Mouse (Mus musculus) heart, embryonic 16.5 days (tissue): Measurements from ENCODE around the gene Sox5. TPM values are rescaled to one million over a fixed set of nuclear protein-coding genes. Genes with fewer than 3 reads are reported as not detected.

Experiments used
- ATAC-seq: fragments of 200-750 bp; cut with Nextera tagmentation; replicated peaks from 2 replicates; pipeline ENCODE4 v1.8.0; 2017; ENCODE audit warnings: moderate number of reproducible peaks; ENCODE audit not compliant: insufficient read depth, low FRiP score; ENCODE audit errors: extremely low read depth
- H3K27ac ChIP-seq: fragments of 300-500 bp; sonication (generic); 2 replicates; pipeline ENCODE4 v1.5.1; 2014; ENCODE audit warnings: mild to moderate bottlenecking, low read length, control low read depth, moderate library complexity
- H3K27me3 ChIP-seq: fragments of 300-500 bp; sonication (generic); 2 replicates; pipeline ENCODE4 v1.6.1; 2014; ENCODE audit warnings: low read length, mixed read lengths; ENCODE audit not compliant: control insufficient read depth, insufficient read depth
- H3K36me3 ChIP-seq: fragments of 300-500 bp; sonication (generic); 2 replicates; pipeline ENCODE4 v1.6.1; 2014; ENCODE audit not compliant: control insufficient read depth, insufficient read depth
- H3K4me1 ChIP-seq: fragments of 300-500 bp; sonication (generic); 2 replicates; pipeline ENCODE4 v1.6.1; 2014; ENCODE audit warnings: low read length, mixed read lengths; ENCODE audit not compliant: control insufficient read depth, insufficient read depth
- H3K4me2 ChIP-seq: fragments of 300-500 bp; sonication (generic); 2 replicates; pipeline ENCODE4 v1.6.1; 2014; ENCODE audit warnings: low read depth, mild to moderate bottlenecking, control low read depth, low read length
- H3K4me3 ChIP-seq: fragments of 300-500 bp; sonication (generic); 2 replicates; pipeline ENCODE4 v1.5.1; 2014; ENCODE audit warnings: mild to moderate bottlenecking, control low read depth, low read length
- H3K9ac ChIP-seq: fragments of 300-500 bp; sonication (generic); 2 replicates; pipeline ENCODE4 v1.6.1; 2014; ENCODE audit warnings: low read length, control low read depth
- H3K9me3 ChIP-seq: fragments of 300-500 bp; sonication (generic); replicated peaks from 2 replicates; pipeline ENCODE4 v1.6.1; 2016; ENCODE audit warnings: low read length; ENCODE audit not compliant: control insufficient read depth
- WGBS: fragments of 180-500 bp; shearing (Covaris S2); extraction: QIAGEN DNeasy Blood & Tissue Kit; methylation state at CpG from one replicate; pipeline ENCODE4 v1.1.7; 2014; 5-methylcytosine and 5-hydroxymethylcytosine counted together
- polyA plus RNA-seq: library from polyadenylated mRNA; unstranded; fragments of >200 nt; fragmentation: Nextera tagmentation; extraction: Ambion mirVana; gene quantifications from 2 replicates; pipeline ENCODE4 v1.2.1, GENCODE M21; 2015

Gene Sox5
- polyA plus RNA-seq, 1 experiment from 2014 or later = 8.8 TPM

- ATAC-seq = no peak
These were observed 228.3 kb downstream of the Sox5 start for GRCm38 (mm10) chr6:144553476-144553875.

DNA sequence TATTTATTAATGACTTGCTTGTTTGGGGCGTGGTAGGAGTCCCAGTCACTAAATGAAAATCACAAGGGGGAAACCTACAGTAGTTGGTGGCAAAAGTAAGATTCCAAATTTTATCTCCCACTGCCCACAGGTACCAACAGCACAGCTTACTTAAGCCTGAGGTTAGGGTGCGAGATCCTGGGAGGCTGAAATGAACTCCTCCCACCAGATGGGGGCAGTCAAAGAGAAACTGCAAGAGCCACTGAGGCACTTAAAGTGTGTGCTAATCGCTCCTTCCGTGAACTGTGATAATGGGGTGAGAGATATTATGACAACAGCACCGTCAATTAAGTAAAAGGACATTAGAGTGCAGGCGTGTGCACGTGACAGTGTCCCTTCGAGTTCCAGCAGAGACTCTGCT is 232.8 kb downstream of the Sox5 start:
- Histone ChIP-seq H3K9me3 (peaks cover 3% of the 10 kb centered on the region; the same call in 1 of the 2 replicates), H3K4me2 (no peak overlapping the region), H3K4me3 (no peak overlapping the region), H3K4me1 (no peaks in the 10 kb centered on the region), H3K27me3 (no peaks in the 10 kb centered on the region), H3K9ac (no peak overlapping the region), H3K27ac (no peak overlapping the region), H3K36me3 (no peaks in the 10 kb centered on the region)
- no peak for ATAC-seq
- 79% methylated on average over 8 of the region's 8 CpGs for WGBS

More at GRCm38 (mm10) chr6:144553476-144553875, 228.3 kb downstream of the Sox5 start:
- 65% methylated on average over 6 of the region's 6 CpGs for WGBS
- Histone ChIP-seq H3K4me1 (no peaks in the 10 kb centered on the region), H3K36me3 (no peaks in the 10 kb centered on the region), H3K9ac (no peak overlapping the region), H3K9me3 (no peaks in the 10 kb centered on the region), H3K4me3 (no peak overlapping the region), H3K27me3 (no peaks in the 10 kb centered on the region), H3K27ac (no peak overlapping the region), H3K4me2 (no peak overlapping the region)

GRCm38 (mm10) chr6:144547141-144547540 is 234.6 kb downstream of the Sox5 start:
- Histone ChIP-seq H3K9me3 (peaks cover 3% of the 10 kb centered on the region; the same call in 1 of the 2 replicates), H3K4me2 (no peak overlapping the region), H3K36me3 (no peaks in the 10 kb centered on the region), H3K27ac (no peak overlapping the region), H3K4me1 (no peaks in the 10 kb centered on the region), H3K4me3 (no peak overlapping the region), H3K27me3 (no peaks in the 10 kb centered on the region), H3K9ac (no peak overlapping the region)
- no peak for ATAC-seq

DNA sequence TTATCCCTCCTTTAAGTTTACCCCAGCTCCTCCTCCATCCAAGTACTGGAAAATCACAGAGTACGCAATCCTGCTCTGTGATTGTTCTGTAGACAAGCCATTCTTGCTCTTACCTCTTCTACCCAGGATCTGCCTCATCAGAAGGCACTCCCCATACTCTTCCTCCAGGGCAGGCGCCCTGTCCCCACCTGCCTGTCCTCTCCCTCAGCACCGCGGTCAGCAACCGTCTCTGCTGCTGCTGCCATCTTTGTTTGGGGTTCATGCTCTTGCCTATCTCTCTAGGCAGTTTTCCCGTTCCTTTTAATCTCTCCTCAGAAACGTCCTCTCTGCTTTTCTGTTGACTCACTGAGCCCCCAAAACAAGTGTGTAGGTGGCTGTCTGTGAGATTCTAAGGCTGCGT is 236.2 kb downstream of the Sox5 start:
- no peaks in the 10 kb centered on the region for H3K27me3 ChIP-seq
- no peak for ATAC-seq
- peaks cover 3% of the 10 kb centered on the region; the same call in 1 of the 2 replicates for H3K9me3 ChIP-seq
- WGBS = 84% methylated on average over 8 of the region's 8 CpGs
- H3K36me3 ChIP-seq = no peaks in the 10 kb centered on the region
- H3K4me1 ChIP-seq = no peaks in the 10 kb centered on the region
- H3K4me3 ChIP-seq = no peak overlapping the region
- no peak overlapping the region for H3K27ac ChIP-seq
- H3K9ac ChIP-seq = no peak overlapping the region
- no peak overlapping the region for H3K4me2 ChIP-seq

DNA sequence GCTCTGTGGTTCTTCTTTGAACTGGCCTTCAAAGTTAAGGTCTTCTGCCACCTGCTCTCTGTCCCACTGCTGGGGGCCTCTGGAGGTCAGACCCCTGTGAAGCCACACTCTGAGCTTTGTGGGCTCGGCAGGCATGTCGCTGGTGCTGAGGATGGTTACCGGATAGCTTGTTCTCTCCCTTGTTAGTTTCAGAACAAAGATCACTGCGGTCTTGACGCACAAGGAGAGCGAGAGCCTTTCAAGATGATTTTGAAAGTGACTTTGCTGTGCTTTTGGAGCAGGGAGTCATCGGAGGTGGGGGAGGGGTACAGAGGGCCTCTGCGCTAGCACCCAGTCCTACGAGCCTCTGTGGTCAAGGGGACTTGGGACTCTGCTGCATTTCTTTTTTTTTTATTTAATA is 240.5 kb downstream of the Sox5 start:
- Histone ChIP-seq H3K4me2 (no peak overlapping the region), H3K9me3 (no peaks in the 10 kb centered on the region), H3K36me3 (no peaks in the 10 kb centered on the region), H3K9ac (no peak overlapping the region), H3K27me3 (no peaks in the 10 kb centered on the region), H3K4me3 (no peak overlapping the region), H3K4me1 (no peaks in the 10 kb centered on the region), H3K27ac (no peak overlapping the region)
- no peak for ATAC-seq
- 87% methylated on average over 9 of the region's 9 CpGs for WGBS

DNA sequence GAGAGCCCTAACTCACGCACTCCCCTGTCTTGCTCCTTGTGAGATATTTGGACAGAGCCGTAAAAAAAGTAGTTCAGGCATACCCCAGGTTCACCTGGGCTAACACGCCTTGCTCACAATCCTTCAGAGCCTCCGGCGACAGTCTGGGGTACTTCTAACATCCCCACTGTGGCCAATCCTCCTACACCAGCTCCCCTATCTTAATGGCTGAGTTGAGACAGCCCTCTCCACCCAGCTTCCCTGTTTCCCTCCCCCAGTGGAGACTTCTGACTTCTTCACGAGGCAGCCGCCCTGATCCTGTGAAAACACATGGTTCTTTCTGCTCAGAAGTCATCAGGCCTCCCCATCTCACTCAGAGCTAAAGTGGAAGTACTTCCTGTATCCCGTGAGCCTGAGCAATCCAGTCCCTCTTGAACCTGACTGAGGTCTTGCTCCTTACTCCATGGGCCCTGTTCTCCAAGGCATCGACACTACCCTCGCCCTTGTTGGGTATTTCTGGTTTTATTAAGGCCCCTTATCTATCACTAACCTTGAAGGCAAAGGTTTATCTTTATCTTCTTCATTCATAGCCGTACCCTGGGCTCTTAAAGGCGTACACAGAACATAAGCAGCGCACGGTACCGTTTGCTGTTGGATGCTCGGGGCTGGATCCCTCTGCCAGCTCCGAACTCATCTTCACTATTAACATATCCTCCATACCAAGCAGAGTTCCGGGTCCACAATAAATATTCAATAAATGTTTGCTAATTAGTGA is 242.2 kb downstream of the Sox5 start:
- WGBS = 78% methylated on average over 18 of the region's 18 CpGs
- Histone ChIP-seq H3K36me3 (no peaks in the 10 kb centered on the region), H3K4me1 (no peaks in the 10 kb centered on the region), H3K9me3 (no peaks in the 10 kb centered on the region), H3K27ac (no peak overlapping the region), H3K4me2 (no peak overlapping the region), H3K9ac (no peak overlapping the region), H3K27me3 (no peaks in the 10 kb centered on the region), H3K4me3 (no peak overlapping the region)
- ATAC-seq = no peak

GRCm38 (mm10) chr6:144523479-144523878 is 258.3 kb downstream of the Sox5 start:
- Histone ChIP-seq H3K27ac (no peak overlapping the region), H3K4me1 (no peaks in the 10 kb centered on the region), H3K9ac (no peak overlapping the region), H3K27me3 (no peaks in the 10 kb centered on the region), H3K36me3 (no peaks in the 10 kb centered on the region), H3K4me2 (no peak overlapping the region), H3K9me3 (peaks cover 2% of the 10 kb centered on the region; the same call in 1 of the 2 replicates), H3K4me3 (no peak overlapping the region)
- ATAC-seq = no peak
- 53% methylated on average over 11 of the region's 11 CpGs for WGBS

DNA sequence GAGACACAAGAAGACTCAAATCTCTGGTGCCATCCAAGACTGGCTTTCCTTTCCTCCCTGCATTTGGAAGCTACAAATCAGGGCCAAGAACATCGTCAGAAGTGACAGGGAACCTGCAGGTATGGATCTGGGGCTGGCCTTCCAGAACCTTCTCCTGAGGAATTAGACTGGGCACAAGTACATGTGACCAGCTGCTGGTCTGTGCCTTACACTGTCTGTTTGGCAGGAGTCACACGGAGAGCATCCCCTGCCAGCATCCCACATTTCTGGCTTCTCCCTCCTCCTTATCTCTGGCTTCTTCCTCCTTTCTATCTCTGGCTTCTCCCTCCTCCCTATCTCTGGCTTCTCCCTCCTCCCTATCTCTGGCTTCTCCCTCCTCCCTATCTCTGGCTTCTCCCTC is 263.0 kb downstream of the Sox5 start:
- H3K4me3 ChIP-seq = no peak overlapping the region
- no peaks in the 10 kb centered on the region for H3K36me3 ChIP-seq
- 80% methylated on average over 2 of the region's 2 CpGs for WGBS
- peaks cover 2% of the 10 kb centered on the region; the same call in 1 of the 2 replicates for H3K4me1 ChIP-seq
- no peak for ATAC-seq
- H3K27ac ChIP-seq = no peak overlapping the region
- no peak overlapping the region for H3K9ac ChIP-seq
- no peak overlapping the region for H3K4me2 ChIP-seq
- H3K9me3 ChIP-seq = peaks cover 5% of the 10 kb centered on the region
- H3K27me3 ChIP-seq = no peaks in the 10 kb centered on the region

- no peaks in the 10 kb centered on the region for H3K36me3 ChIP-seq
- no peak overlapping the region for H3K4me2 ChIP-seq
- ATAC-seq = no peak
- peaks cover 5% of the 10 kb centered on the region for H3K9me3 ChIP-seq
- no peaks in the 10 kb centered on the region for H3K27me3 ChIP-seq
- no peak overlapping the region for H3K9ac ChIP-seq
- H3K27ac ChIP-seq = no peak overlapping the region
- peaks cover 6% of the 10 kb centered on the region for H3K4me1 ChIP-seq
- no peak overlapping the region for H3K4me3 ChIP-seq
- 69% methylated on average over 8 of the region's 8 CpGs for WGBS
These were observed 265.9 kb downstream of the Sox5 start for GRCm38 (mm10) chr6:144515905-144516304.
